Mouse (Mus musculus): ENCODE results near the gene Cmss1. TPM values are rescaled to one million over a fixed set of nuclear protein-coding genes. Genes with fewer than 3 reads are reported as not detected.

Gene Cmss1
- polyA plus RNA-seq, 1 experiment from 2014 or later = 50.4 TPM

GRCm38 (mm10) chr16:57356454-57356853 is 250.2 kb downstream of the Cmss1 start:
- H3K4me2 ChIP-seq (replicated peaks; ENCODE audit: low read depth, low read length) = no peak overlapping the region
- WGBS = 76% methylated on average over 6 of the region's 6 CpGs
- H3K9ac ChIP-seq (replicated peaks; ENCODE audit: low read depth, low read length) = no peak overlapping the region
- no peaks in the 10 kb centered on the region for H3K27me3 ChIP-seq (ENCODE audit: control insufficient read depth, insufficient read depth, low read length)
- no peak for ATAC-seq (ENCODE audit: insufficient number of reproducible peaks, insufficient read depth, low FRiP score, low read depth)
- no peak overlapping the region for H3K27ac ChIP-seq (ENCODE audit: low read length)
- no peaks in the 10 kb centered on the region for H3K36me3 ChIP-seq (ENCODE audit: control insufficient read depth, insufficient read depth, low read length)
- H3K4me3 ChIP-seq (ENCODE audit: low read depth, low read length) = no peak overlapping the region
- H3K4me1 ChIP-seq (ENCODE audit: control insufficient read depth, insufficient read depth, low read length) = no peaks in the 10 kb centered on the region
- H3K9me3 ChIP-seq (ENCODE audit: control insufficient read depth, low read depth, low read length) = no peaks in the 10 kb centered on the region

DNA sequence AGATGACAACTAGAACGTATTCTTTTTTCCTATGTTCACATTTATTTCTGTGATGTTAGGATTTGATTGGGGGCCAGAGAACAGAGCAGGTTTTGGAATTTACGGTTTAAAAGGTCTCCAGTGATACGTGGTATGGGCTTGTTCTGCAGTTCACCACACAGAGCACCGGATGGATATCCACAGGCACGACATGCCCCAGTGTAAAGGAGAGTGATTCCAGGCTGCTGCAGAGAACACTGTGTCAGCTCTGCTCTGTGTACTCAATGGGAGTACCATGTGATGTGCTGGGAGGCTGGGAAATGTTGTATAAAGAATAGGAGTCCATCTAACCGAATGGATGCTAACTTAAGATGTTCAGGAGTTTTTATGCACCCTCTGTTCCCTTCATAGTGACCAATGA is 252.7 kb downstream of the Cmss1 start:
- H3K27ac ChIP-seq (ENCODE audit: low read length) = no peak overlapping the region
- no peaks in the 10 kb centered on the region for H3K9me3 ChIP-seq (ENCODE audit: control insufficient read depth, low read depth, low read length)
- WGBS = 45% methylated on average over 6 of the region's 6 CpGs
- no peak for ATAC-seq (ENCODE audit: insufficient number of reproducible peaks, insufficient read depth, low FRiP score, low read depth)
- H3K9ac ChIP-seq (replicated peaks; ENCODE audit: low read depth, low read length) = no peak overlapping the region
- H3K4me3 ChIP-seq (ENCODE audit: low read depth, low read length) = no peak overlapping the region
- no peaks in the 10 kb centered on the region for H3K4me1 ChIP-seq (ENCODE audit: control insufficient read depth, insufficient read depth, low read length)
- H3K4me2 ChIP-seq (replicated peaks; ENCODE audit: low read depth, low read length) = no peak overlapping the region
- H3K36me3 ChIP-seq (ENCODE audit: control insufficient read depth, insufficient read depth, low read length) = no peaks in the 10 kb centered on the region
- no peaks in the 10 kb centered on the region for H3K27me3 ChIP-seq (ENCODE audit: control insufficient read depth, insufficient read depth, low read length)

DNA sequence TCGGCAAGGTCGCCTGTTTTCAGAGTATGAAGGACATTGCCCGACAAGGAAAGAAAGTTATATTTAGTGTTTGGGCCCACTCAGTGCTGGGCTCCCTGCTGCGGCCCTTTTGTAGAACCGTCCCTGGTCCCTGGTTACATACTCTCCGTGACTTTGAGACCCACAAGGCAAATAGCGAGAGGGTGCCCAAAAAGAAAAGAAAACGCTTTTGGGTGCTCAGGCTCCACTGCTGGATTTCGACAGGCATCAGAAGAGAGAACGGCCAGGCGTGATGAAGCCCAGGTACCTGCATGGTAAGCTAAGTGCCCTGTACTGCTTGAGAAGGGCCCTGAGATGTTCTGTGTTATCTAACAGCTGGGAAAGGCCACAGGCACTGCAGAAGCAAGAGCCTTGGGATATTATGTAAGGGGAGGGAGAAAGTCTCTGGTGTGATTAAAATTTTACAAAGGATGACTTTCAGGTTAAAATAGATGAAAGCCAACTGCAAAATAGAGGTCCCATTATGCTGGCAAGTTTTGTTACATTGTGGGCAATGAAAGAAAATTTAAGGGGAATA is 253.4 kb downstream of the Cmss1 start:
- Histone ChIP-seq H3K9ac (replicated peaks; ENCODE audit: low read depth, low read length) (no peak overlapping the region), H3K27me3 (ENCODE audit: control insufficient read depth, insufficient read depth, low read length) (no peaks in the 10 kb centered on the region), H3K9me3 (ENCODE audit: control insufficient read depth, low read depth, low read length) (no peaks in the 10 kb centered on the region), H3K36me3 (ENCODE audit: control insufficient read depth, insufficient read depth, low read length) (no peaks in the 10 kb centered on the region), H3K4me3 (ENCODE audit: low read depth, low read length) (no peak overlapping the region), H3K27ac (ENCODE audit: low read length) (no peak overlapping the region), H3K4me1 (ENCODE audit: control insufficient read depth, insufficient read depth, low read length) (no peaks in the 10 kb centered on the region), H3K4me2 (replicated peaks; ENCODE audit: low read depth, low read length) (no peak overlapping the region)
- WGBS = 77% methylated on average over 11 of the region's 11 CpGs
- no peak for ATAC-seq (ENCODE audit: insufficient number of reproducible peaks, insufficient read depth, low FRiP score, low read depth)

GRCm38 (mm10) chr16:57352751-57353150 is 253.9 kb downstream of the Cmss1 start, which contains the start of gene Filip1l:
Gene Filip1l (plus strand): TSS chr16:57353093.
- Histone ChIP-seq H3K27ac (ENCODE audit: low read length) (no peak within 1 kb of the TSS), H3K4me2 (replicated peaks; ENCODE audit: low read depth, low read length) (no peak within 1 kb of the TSS), H3K9me3 (ENCODE audit: control insufficient read depth, low read depth, low read length) (no peaks in the 10 kb centered on the region), H3K4me1 (ENCODE audit: control insufficient read depth, insufficient read depth, low read length) (no peaks in the 10 kb centered on the region), H3K4me3 (ENCODE audit: low read depth, low read length) (no peak within 1 kb of the TSS), H3K27me3 (ENCODE audit: control insufficient read depth, insufficient read depth, low read length) (no peaks in the 10 kb centered on the region), H3K36me3 (ENCODE audit: control insufficient read depth, insufficient read depth, low read length) (no peaks in the 10 kb centered on the region), H3K9ac (replicated peaks; ENCODE audit: low read depth, low read length) (no peak within 1 kb of the TSS)
- WGBS = 77% methylated on average over 6 of the region's 6 CpGs
- no peak for ATAC-seq (ENCODE audit: insufficient number of reproducible peaks, insufficient read depth, low FRiP score, low read depth)

- Histone ChIP-seq H3K9ac (replicated peaks; ENCODE audit: low read depth, low read length) (no peak overlapping the region), H3K27me3 (ENCODE audit: control insufficient read depth, insufficient read depth, low read length) (no peaks in the 10 kb centered on the region), H3K4me1 (ENCODE audit: control insufficient read depth, insufficient read depth, low read length) (no peaks in the 10 kb centered on the region), H3K4me3 (ENCODE audit: low read depth, low read length) (no peak overlapping the region), H3K36me3 (ENCODE audit: control insufficient read depth, insufficient read depth, low read length) (no peaks in the 10 kb centered on the region), H3K4me2 (replicated peaks; ENCODE audit: low read depth, low read length) (no peak overlapping the region), H3K27ac (ENCODE audit: low read length) (no peak overlapping the region), H3K9me3 (ENCODE audit: control insufficient read depth, low read depth, low read length) (no peaks in the 10 kb centered on the region)
- WGBS = 25% methylated on average over 3 of the region's 3 CpGs
- ATAC-seq (ENCODE audit: insufficient number of reproducible peaks, insufficient read depth, low FRiP score, low read depth) = peak; percentile 63; the same call in 1 of the 2 replicates
These were observed 257.0 kb downstream of the Cmss1 start for GRCm38 (mm10) chr16:57349689-57350088.

- H3K36me3 ChIP-seq (ENCODE audit: control insufficient read depth, insufficient read depth, low read length) = no peaks in the 10 kb centered on the region
- H3K4me3 ChIP-seq (ENCODE audit: low read depth, low read length) = no peak overlapping the region
- no peak overlapping the region for H3K4me2 ChIP-seq (replicated peaks; ENCODE audit: low read depth, low read length)
- no peak overlapping the region for H3K27ac ChIP-seq (ENCODE audit: low read length)
- H3K9me3 ChIP-seq (ENCODE audit: control insufficient read depth, low read depth, low read length) = no peaks in the 10 kb centered on the region
- no peak overlapping the region for H3K9ac ChIP-seq (replicated peaks; ENCODE audit: low read depth, low read length)
- H3K27me3 ChIP-seq (ENCODE audit: control insufficient read depth, insufficient read depth, low read length) = no peaks in the 10 kb centered on the region
- WGBS = 90% methylated on average over 3 of the region's 3 CpGs
- no peak for ATAC-seq (ENCODE audit: insufficient number of reproducible peaks, insufficient read depth, low FRiP score, low read depth)
- no peaks in the 10 kb centered on the region for H3K4me1 ChIP-seq (ENCODE audit: control insufficient read depth, insufficient read depth, low read length)
These were observed 257.6 kb downstream of the Cmss1 start for GRCm38 (mm10) chr16:57349039-57349438.

- no peak overlapping the region for H3K4me2 ChIP-seq (replicated peaks; ENCODE audit: low read depth, low read length)
- H3K27ac ChIP-seq (ENCODE audit: low read length) = no peak overlapping the region
- no peak overlapping the region for H3K9ac ChIP-seq (replicated peaks; ENCODE audit: low read depth, low read length)
- no peak overlapping the region for H3K4me3 ChIP-seq (ENCODE audit: low read depth, low read length)
- 85% methylated on average over 3 of the region's 3 CpGs for WGBS
- H3K9me3 ChIP-seq (ENCODE audit: control insufficient read depth, low read depth, low read length) = no peaks in the 10 kb centered on the region
- H3K36me3 ChIP-seq (ENCODE audit: control insufficient read depth, insufficient read depth, low read length) = no peaks in the 10 kb centered on the region
- H3K4me1 ChIP-seq (ENCODE audit: control insufficient read depth, insufficient read depth, low read length) = no peaks in the 10 kb centered on the region
- no peaks in the 10 kb centered on the region for H3K27me3 ChIP-seq (ENCODE audit: control insufficient read depth, insufficient read depth, low read length)
- ATAC-seq (ENCODE audit: insufficient number of reproducible peaks, insufficient read depth, low FRiP score, low read depth) = no peak
These were observed 260.4 kb downstream of the Cmss1 start for GRCm38 (mm10) chr16:57346258-57346657.

DNA sequence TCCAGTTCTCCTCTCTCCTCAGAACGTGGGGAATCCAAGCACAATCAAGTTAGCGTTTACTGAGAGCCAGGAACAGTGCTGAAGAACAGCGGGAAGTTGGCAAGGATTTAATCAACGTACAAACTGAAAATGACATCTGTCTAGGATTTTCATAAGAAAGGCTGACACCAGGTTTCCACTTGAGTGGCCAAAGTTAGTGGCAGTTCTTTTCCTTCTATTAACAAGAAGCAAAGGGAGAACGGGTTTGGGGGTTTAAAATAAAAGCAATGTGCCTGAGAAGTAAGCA is 266.1 kb downstream of the Cmss1 start:
- Histone ChIP-seq H3K4me1 (ENCODE audit: control insufficient read depth, insufficient read depth, low read length) (no peaks in the 10 kb centered on the region), H3K27ac (ENCODE audit: low read length) (no peak overlapping the region), H3K4me3 (ENCODE audit: low read depth, low read length) (no peak overlapping the region), H3K9me3 (ENCODE audit: control insufficient read depth, low read depth, low read length) (no peaks in the 10 kb centered on the region), H3K36me3 (ENCODE audit: control insufficient read depth, insufficient read depth, low read length) (no peaks in the 10 kb centered on the region), H3K27me3 (ENCODE audit: control insufficient read depth, insufficient read depth, low read length) (no peaks in the 10 kb centered on the region), H3K4me2 (replicated peaks; ENCODE audit: low read depth, low read length) (no peak overlapping the region), H3K9ac (replicated peaks; ENCODE audit: low read depth, low read length) (no peak overlapping the region)
- WGBS = 60% methylated on average over 5 of the region's 5 CpGs
- ATAC-seq (ENCODE audit: insufficient number of reproducible peaks, insufficient read depth, low FRiP score, low read depth) = no peak
